Mouse (Mus musculus) cerebellum, adult 9-11 months (tissue): Measurements from ENCODE around the gene Itga4.

Source experiments
- DNase-seq: peaks from one replicate; pipeline ENCODE4 v3.0.0; 2022

Itga4 gene

DNA sequence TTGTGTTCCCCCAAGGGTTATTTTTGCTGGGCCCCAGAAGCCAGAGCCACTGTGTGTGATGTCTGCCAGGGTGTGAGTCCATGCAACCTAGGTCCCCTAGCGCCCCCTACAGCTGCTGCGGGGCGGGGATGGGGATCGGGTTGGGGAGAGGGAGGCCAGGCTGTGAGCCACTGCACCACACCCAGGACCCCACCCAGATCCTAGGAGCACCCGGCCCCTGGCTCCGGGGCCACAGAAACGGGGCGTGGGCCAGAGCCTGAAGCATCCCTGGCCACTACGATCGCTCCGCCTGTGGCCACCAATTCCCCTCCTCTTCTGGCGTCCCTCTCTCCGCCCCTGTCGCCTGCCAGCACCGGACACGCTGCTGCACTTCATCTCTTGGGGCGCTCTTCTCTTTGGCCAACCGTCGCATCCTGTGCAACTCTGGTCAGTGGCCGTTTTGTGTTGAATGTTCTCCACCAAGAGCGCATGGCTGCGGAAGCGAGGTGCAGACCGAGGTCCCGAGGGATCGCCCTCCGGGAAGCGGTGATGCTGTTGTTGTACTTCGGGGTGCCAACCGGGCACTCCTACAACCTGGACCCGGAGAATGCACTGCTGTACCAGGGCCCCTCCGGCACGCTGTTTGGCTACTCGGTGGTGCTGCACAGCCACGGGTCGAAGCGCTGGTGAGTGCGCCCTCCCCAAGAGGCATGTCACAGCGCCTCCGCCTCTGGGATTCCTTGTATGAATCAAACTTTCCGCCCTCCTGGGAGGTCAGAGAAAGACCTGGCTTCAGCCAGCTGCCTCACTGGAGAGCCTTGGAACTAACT lies at the start of gene Itga4:
Gene Itga4, plus strand, starts transcription at position 235 of the 809 bp plus-strand sequence.
- DNase-seq = peak; percentile 52

DNA sequence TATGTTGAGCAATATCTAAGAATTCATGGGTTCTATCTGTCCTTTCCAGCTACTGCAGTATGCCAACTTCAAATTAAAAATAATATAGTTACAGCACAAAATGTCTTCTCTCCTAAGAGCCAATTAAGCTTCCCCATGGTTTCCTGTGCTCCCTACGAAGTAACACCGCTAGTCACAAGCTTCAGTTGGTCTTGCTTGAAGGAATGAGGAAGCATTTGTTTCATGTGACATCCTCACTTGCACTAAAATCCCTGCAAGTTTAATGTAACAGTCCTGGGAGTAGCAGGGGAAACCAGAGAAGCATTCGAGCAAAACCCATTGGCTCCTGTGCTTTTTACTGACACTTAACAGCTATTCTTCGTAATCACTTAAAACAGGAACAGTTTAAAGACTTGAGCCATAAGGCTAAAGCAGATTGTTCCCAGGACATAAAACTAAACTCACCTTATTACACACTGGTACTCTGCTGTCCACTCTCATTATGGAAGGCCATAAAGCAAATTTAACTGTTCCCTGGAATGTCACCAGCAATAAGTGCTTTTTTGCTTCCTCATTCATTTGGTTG lies 49.0 kb upstream of the Itga4 start:
- no peak for DNase-seq

- no peak for DNase-seq
Measured at GRCm38 (mm10) chr2:79214982-79215381, 40.2 kb upstream of the Itga4 start.

- DNase-seq = no peak
Measured at GRCm38 (mm10) chr2:79215479-79215878, 39.7 kb upstream of the Itga4 start.

GRCm38 (mm10) chr2:79224714-79225426 lies 30.4 kb upstream of the Itga4 start:
- DNase-seq = no peak

GRCm38 (mm10) chr2:79227805-79228241 lies 27.4 kb upstream of the Itga4 start:
- DNase-seq = no peak

GRCm38 (mm10) chr2:79231056-79231949 lies 23.9 kb upstream of the Itga4 start:
- DNase-seq = no peak

- no peak for DNase-seq
Measured at GRCm38 (mm10) chr2:79235767-79236487, 19.3 kb upstream of the Itga4 start.

DNA sequence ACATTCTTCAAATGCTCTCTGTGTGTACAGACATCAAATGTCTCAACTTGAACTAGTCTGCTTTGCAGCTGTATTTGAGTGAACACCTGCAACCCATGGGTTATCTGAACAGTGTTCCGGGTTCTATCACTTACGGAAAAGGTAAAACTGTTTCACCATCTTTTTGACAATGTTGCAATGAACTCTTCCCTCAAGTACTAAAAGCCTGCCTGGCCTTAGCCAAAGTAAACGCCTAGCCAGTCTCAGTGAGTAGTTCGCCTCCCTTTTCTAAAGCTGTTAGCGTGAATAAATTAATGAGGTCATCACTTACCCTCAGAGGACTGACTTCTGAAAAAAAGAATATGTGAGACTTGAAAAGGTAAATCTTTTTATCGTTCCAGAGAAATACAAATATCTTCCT lies 18.0 kb upstream of the Itga4 start:
- no peak for DNase-seq

DNA sequence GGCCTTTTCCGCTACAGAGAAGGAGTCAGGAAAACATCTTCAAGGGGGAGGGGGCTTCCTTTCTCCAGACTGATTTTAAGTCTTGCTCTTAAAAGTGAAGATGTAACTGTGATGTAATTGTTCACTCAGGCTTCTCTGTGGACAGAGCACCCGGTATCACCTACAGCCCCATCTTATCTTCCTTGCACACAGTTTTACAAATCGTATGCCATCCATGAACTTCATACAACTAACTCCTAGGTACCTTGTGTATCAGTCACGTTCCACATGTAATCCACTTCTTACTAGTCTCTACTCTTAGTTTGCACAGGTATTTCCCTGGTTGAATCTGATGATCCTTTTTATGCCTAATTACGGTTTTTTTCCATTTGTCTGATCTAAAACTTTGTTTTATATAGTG lies 10.9 kb upstream of the Itga4 start:
- no peak for DNase-seq

DNA sequence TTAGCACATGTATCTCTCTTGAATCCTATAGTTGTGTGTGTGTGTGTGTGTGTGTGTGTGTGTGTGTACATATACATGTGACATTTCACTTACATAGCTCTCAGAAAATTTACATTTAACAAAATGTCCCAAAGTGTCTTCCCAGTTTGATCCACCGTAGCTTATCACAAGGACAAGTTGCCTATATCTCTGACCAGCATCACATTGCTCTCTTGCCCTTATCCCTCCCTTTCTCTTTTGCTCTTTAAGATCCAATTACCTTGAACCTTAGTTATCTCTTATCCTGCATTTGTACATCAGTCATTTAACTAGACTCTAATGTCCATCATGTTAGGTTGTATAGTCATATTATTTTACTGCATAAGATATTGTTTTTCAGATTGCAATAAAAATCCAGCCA lies 10.5 kb upstream of the Itga4 start:
- no peak for DNase-seq

- no peak for DNase-seq
Measured at GRCm38 (mm10) chr2:79248283-79248682, 6.9 kb upstream of the Itga4 start.

GRCm38 (mm10) chr2:79250510-79250909 lies 4.7 kb upstream of the Itga4 start:
- no peak for DNase-seq

GRCm38 (mm10) chr2:79253754-79254197 lies 1.4 kb upstream of the Itga4 start:
- DNase-seq = no peak

DNA sequence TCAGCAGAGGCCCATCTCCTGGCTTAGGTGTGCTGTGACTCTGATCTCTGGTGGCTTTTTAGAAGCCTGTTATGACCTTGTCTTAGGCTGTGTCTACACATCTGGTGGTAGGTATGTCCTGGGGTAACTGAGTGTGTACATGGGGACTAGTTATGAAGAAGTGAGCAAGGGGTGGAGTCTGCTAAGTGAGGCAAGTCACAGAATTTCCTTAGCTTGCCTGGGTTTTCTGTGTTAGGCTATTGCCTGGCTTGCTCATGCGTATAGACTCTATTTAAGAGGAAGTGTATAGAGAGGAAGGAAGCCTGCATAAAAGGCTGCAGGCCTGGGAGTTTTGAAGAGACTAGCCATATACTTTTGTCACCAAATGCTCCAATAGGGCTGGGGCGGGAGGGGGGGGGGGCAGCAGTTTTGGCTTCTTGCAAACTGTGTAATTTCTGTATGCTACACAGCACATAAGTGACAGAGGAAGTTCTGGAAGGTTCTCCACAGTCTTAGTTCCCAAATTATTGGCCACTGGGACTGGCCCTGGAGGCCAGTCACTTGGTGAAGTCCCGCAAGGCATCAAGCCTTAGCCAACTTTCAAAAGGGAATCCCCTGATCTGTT lies 536 bp upstream of the Itga4 start:
- no peak for DNase-seq

DNA sequence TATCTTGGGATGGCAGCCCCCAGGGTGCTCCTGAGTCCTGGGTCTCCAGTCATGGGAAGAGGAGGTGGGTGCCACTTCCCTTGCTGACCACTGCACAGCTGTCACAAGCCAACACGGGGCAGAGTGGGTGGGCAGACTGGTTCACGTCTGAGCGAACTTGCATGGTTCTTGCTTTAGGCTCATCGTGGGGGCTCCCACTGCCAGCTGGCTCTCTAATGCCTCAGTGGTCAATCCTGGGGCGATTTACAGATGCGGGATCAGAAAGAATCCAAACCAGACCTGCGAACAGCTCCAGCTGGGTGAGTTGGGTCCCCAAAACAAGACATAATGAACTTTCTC lies 744 bp downstream of the Itga4 start:
- DNase-seq = peak; percentile 4

- no peak for DNase-seq
Measured at GRCm38 (mm10) chr2:79256376-79256775, 1.1 kb downstream of the Itga4 start.

DNA sequence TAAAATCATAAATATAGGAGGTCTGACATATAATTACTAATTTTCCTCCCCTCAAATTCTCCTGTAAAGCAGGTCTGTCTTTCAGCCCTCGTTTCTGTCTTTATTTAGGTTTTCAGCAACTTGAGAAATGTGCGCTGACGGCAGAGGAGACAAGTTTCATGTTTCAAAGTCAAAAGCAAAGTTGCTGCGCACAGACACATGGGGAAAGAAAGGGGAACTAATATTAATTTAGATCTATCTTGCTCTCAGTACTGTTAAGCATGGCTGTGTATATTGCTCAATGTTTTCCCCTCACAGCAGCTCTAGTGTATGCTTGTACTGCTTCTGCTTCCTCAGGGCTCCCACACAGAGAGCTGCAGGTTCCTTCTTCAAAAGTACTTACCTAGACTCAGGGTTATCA lies 1.7 kb downstream of the Itga4 start:
- no peak for DNase-seq

DNA sequence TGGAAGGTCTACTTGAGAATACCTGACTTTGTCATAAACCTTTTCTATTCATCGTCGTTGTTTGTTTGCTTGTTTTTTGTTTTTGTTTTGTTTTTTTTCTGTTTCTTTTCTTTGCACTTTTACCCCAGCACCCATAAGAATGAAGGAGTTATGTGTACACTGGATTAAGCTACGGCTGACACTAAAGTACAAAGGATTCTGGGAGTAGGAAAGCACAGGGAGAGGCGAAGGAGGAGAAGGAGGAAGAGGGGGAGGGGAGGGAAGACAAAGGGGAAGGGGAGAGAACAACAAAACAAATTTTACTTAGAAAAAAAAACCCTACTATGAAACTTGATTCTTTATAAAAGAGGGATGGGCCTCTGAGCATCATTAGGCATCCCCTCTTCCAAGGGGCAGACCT lies 2.2 kb downstream of the Itga4 start:
- no peak for DNase-seq

DNA sequence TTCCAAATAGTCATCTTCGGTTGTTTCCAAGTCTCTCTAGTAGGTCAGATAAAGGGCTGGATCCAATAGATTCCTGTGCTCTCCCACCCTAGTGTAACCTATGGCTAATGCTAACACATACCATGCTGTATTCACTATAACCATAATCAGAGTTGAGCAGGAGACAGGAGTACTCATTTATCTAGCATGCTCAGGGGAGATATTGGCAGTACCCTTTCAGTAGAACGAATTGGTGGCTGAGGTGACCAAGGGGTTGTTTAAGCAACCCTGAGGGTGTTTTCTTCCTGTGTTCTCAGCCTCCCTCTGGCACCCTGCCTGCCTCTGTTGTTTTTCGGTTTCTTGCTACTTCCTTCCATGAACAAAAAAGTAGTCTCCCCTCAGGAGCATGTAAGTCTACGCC lies 4.1 kb downstream of the Itga4 start:
- DNase-seq = no peak

GRCm38 (mm10) chr2:79265665-79266064 lies 10.4 kb downstream of the Itga4 start:
- peak; percentile 49 for DNase-seq

DNA sequence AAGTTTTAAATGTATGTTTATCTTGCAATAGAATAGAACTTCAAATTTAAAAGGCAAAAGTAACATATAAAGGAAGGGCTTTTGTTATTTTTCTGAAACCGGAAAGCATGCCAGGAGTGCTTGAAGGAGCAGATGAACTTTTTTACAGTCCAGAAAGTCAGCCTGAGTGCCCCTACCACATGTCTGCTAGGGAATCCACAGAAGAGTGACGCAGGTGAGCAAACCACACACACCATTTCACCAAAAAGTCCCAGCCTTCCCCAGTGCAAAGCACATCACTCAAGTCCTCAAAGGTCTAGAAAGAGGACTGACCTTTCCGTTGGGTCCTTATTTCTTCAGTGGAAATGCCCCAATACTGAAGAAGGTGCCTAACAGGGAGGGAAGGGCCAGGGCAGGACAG lies 11.3 kb downstream of the Itga4 start:
- no peak for DNase-seq
